Mouse (Mus musculus) thymus, adult 2 months (tissue): ENCODE results near the gene Rfc1. TPM values are rescaled to one million over a fixed set of nuclear protein-coding genes. Genes with fewer than 3 reads are reported as not detected.

Experiments
- DNase-seq: peaks from one replicate; pipeline ENCODE4 v3.0.0; 2021
- H3K27ac ChIP-seq: fragments of 200-500 bp; 2 replicates; pipeline ENCODE4 v1.5.1; 2012; ENCODE audit warnings: low read length, control low read depth; ENCODE audit not compliant: control insufficient read depth, insufficient read depth
- H3K27me3 ChIP-seq: fragments of 200-500 bp; 2 replicates; pipeline ENCODE4 v1.6.1; 2012; ENCODE audit warnings: mild to moderate bottlenecking, low read length, moderate library complexity, mixed read lengths; ENCODE audit not compliant: control insufficient read depth, insufficient read depth
- H3K36me3 ChIP-seq: fragments of 200-500 bp; 2 replicates; pipeline ENCODE4 v1.6.1; 2012; ENCODE audit warnings: mild to moderate bottlenecking, low read length, moderate library complexity; ENCODE audit not compliant: control insufficient read depth, insufficient read depth
- H3K4me1 ChIP-seq: fragments of 200-500 bp; replicated peaks from 2 replicates; pipeline ENCODE4 v1.6.1; 2012; ENCODE audit warnings: low read length; ENCODE audit not compliant: control insufficient read depth, insufficient read depth
- H3K4me3 ChIP-seq: fragments of 200-500 bp; 2 replicates; pipeline ENCODE4 v1.5.1; 2012; ENCODE audit warnings: mild to moderate bottlenecking, low read length, control low read depth, moderate library complexity; ENCODE audit not compliant: control insufficient read depth, insufficient read depth
- CTCF ChIP-seq: fragments of 200-500 bp; IDR thresholded peaks from 2 replicates; pipeline ENCODE4 v1.5.1; 2012; ENCODE audit warnings: mild to moderate bottlenecking, control low read depth, low read length, moderate library complexity, borderline replicate concordance; ENCODE audit not compliant: control insufficient read depth, poor library complexity, insufficient read depth; ENCODE audit errors: extremely low read depth
- POLR2A ChIP-seq: fragments of 200-500 bp; IDR thresholded peaks from 2 replicates; pipeline ENCODE4 v1.6.1; 2012; ENCODE audit warnings: mild to moderate bottlenecking, low read length, control low read depth, moderate library complexity; ENCODE audit not compliant: control insufficient read depth, poor library complexity, insufficient read depth; ENCODE audit errors: extremely low read depth
- WGBS: fragments of 180-500 bp; shearing (Covaris S2); methylation state at CpG from one replicate; pipeline ENCODE4 v1.1.7; 2018; 5-methylcytosine and 5-hydroxymethylcytosine counted together
- polyA plus RNA-seq: library from polyadenylated mRNA; depleted of rRNA; stranded (reverse); fragments of >200 nt; gene quantifications from 2 replicates; pipeline ENCODE4 v1.2.3, GENCODE M21; 2012

Rfc1 gene
- polyA plus RNA-seq, 1 experiment: 20.0 TPM

GRCm38 (mm10) chr5:65257910-65258505 is 77.5 kb downstream of the Rfc1 start:
- Histone ChIP-seq H3K27ac (no peak overlapping the region), H3K4me1 (no peaks in the 10 kb centered on the region), H3K36me3 (peaks cover 25% of the 10 kb centered on the region), H3K27me3 (no peaks in the 10 kb centered on the region), H3K4me3 (no peak overlapping the region)
- TF ChIP-seq CTCF: no peak
- TF ChIP-seq POLR2A: no peak
- 97% methylated on average over 14 of the region's 14 CpGs for WGBS
- DNase-seq: no peak

GRCm38 (mm10) chr5:65250185-65250855 is 85.2 kb downstream of the Rfc1 start:
- TF ChIP-seq CTCF: no peak
- no peak for TF ChIP-seq POLR2A
- Histone ChIP-seq H3K27ac (no peak overlapping the region), H3K4me3 (no peak overlapping the region), H3K4me1 (no peaks in the 10 kb centered on the region), H3K36me3 (no peaks in the 10 kb centered on the region), H3K27me3 (no peaks in the 10 kb centered on the region)
- WGBS: 81% methylated on average over 7 of the region's 7 CpGs
- DNase-seq: no peak

GRCm38 (mm10) chr5:65247296-65247695 is 88.2 kb downstream of the Rfc1 start:
- Histone ChIP-seq H3K4me1 (no peaks in the 10 kb centered on the region), H3K27me3 (no peaks in the 10 kb centered on the region), H3K4me3 (no peak overlapping the region), H3K27ac (no peak overlapping the region), H3K36me3 (no peaks in the 10 kb centered on the region)
- WGBS: 58% methylated on average over 3 of the region's 3 CpGs
- TF ChIP-seq POLR2A: no peak
- no peak for TF ChIP-seq CTCF
- DNase-seq: no peak

GRCm38 (mm10) chr5:65242740-65243139 is 92.7 kb downstream of the Rfc1 start:
- Histone ChIP-seq H3K36me3 (no peaks in the 10 kb centered on the region), H3K4me1 (no peaks in the 10 kb centered on the region), H3K27ac (no peak overlapping the region), H3K4me3 (no peak overlapping the region), H3K27me3 (no peaks in the 10 kb centered on the region)
- TF ChIP-seq POLR2A: no peak
- no peak for TF ChIP-seq CTCF
- peak; percentile 23 for DNase-seq
- WGBS: 79% methylated on average over 5 of the region's 5 CpGs

- Histone ChIP-seq H3K27ac (no peak overlapping the region), H3K27me3 (no peaks in the 10 kb centered on the region), H3K4me3 (no peak overlapping the region), H3K36me3 (no peaks in the 10 kb centered on the region), H3K4me1 (no peaks in the 10 kb centered on the region)
- no peak for DNase-seq
- WGBS: 86% methylated on average over 12 of the region's 12 CpGs
- TF ChIP-seq CTCF (no peak), POLR2A (no peak)
Observed at GRCm38 (mm10) chr5:65231289-65232003, 104.0 kb downstream of the Rfc1 start.

- 90% methylated on average over 5 of the region's 5 CpGs for WGBS
- TF ChIP-seq CTCF: no peak
- no peak for TF ChIP-seq POLR2A
- H3K4me3 ChIP-seq: no peak overlapping the region
Observed at GRCm38 (mm10) chr5:65224056-65224455, 111.4 kb downstream of the Rfc1 start.

GRCm38 (mm10) chr5:65221037-65221436 is 114.4 kb downstream of the Rfc1 start:
- H3K4me3 ChIP-seq: no peak overlapping the region
- WGBS: 96% methylated on average over 7 of the region's 7 CpGs
- no peak overlapping the region for H3K27ac ChIP-seq
- H3K36me3 ChIP-seq: no peaks in the 10 kb centered on the region
- no peak for TF ChIP-seq POLR2A
- H3K4me1 ChIP-seq: peaks cover 8% of the 10 kb centered on the region
- DNase-seq: no peak
- no peaks in the 10 kb centered on the region for H3K27me3 ChIP-seq

More at GRCm38 (mm10) chr5:65224056-65224455, 111.4 kb downstream of the Rfc1 start:
- Histone ChIP-seq H3K27ac (no peak overlapping the region), H3K4me1 (no peaks in the 10 kb centered on the region), H3K36me3 (no peaks in the 10 kb centered on the region), H3K27me3 (no peaks in the 10 kb centered on the region)
- DNase-seq: no peak
